Mouse (Mus musculus) intestine, embryonic 16.5 days (tissue): Measurements from ENCODE around the gene Cdc42se2. TPM values are rescaled to one million over a fixed set of nuclear protein-coding genes. Genes with fewer than 3 reads are reported as not detected.

Experiments used
- ATAC-seq: fragments of 200-750 bp; cut with Nextera tagmentation; 2 replicates; pipeline ENCODE4 v1.8.0; 2017; ENCODE audit warnings: moderate TSS enrichment, moderate library complexity
- H3K27ac ChIP-seq: fragments of 300-500 bp; sonication (generic); 2 replicates; pipeline ENCODE4 v1.5.1; 2014; ENCODE audit warnings: mild to moderate bottlenecking, low read length
- H3K27me3 ChIP-seq: fragments of 300-500 bp; sonication (generic); replicated peaks from 2 replicates; pipeline ENCODE4 v1.6.1; 2014; ENCODE audit warnings: low read length, control low read depth, mixed read lengths; ENCODE audit not compliant: control insufficient read depth, insufficient read depth
- H3K36me3 ChIP-seq: fragments of 300-500 bp; sonication (generic); 2 replicates; pipeline ENCODE4 v1.6.1; 2014; ENCODE audit warnings: low read length, control low read depth; ENCODE audit not compliant: control insufficient read depth, insufficient read depth
- H3K4me1 ChIP-seq: fragments of 300-500 bp; sonication (generic); 2 replicates; pipeline ENCODE4 v1.6.1; 2014; ENCODE audit warnings: low read length, control low read depth, mixed read lengths; ENCODE audit not compliant: control insufficient read depth, insufficient read depth
- H3K4me2 ChIP-seq: fragments of 300-500 bp; sonication (generic); 2 replicates; pipeline ENCODE4 v1.6.1; 2014; ENCODE audit warnings: low read depth, low read length, control low read depth
- H3K4me3 ChIP-seq: fragments of 300-500 bp; sonication (generic); 2 replicates; pipeline ENCODE4 v1.5.1; 2014; ENCODE audit warnings: mild to moderate bottlenecking, low read length
- H3K9ac ChIP-seq: fragments of 300-500 bp; sonication (generic); 2 replicates; pipeline ENCODE4 v1.6.1; 2014; ENCODE audit warnings: low read depth, low read length
- H3K9me3 ChIP-seq: fragments of 300-500 bp; sonication (generic); 2 replicates; pipeline ENCODE4 v1.6.1; 2016; ENCODE audit warnings: low read length, control low read depth; ENCODE audit not compliant: control insufficient read depth
- WGBS: fragments of 180-500 bp; shearing (Covaris S2); extraction: QIAGEN DNeasy Blood & Tissue Kit; methylation state at CpG from one replicate; pipeline ENCODE4 v1.1.7; 2014; 5-methylcytosine and 5-hydroxymethylcytosine counted together
- polyA plus RNA-seq: library from polyadenylated mRNA; unstranded; fragments of >200 nt; fragmentation: Nextera tagmentation; extraction: Ambion mirVana; gene quantifications from 2 replicates; pipeline ENCODE4 v1.2.1, GENCODE M21; 2015

Gene Cdc42se2
- polyA plus RNA-seq, 1 experiment from 2014 or later, result 70.0 TPM

GRCm38 (mm10) chr11:54802621-54803020 is 15.1 kb upstream of the Cdc42se2 start:
- 40% methylated on average over 6 of the region's 6 CpGs for WGBS
- peak; percentile 67 for ATAC-seq

GRCm38 (mm10) chr11:54801791-54802558 is 14.5 kb upstream of the Cdc42se2 start:
- Histone ChIP-seq H3K4me1 (peaks cover 8% of the 10 kb centered on the region; the same call in 1 of the 2 replicates), H3K36me3 (no peaks in the 10 kb centered on the region), H3K4me2 (no peak overlapping the region), H3K27me3 (no peaks in the 10 kb centered on the region), H3K4me3 (no peak overlapping the region), H3K9me3 (no peaks in the 10 kb centered on the region), H3K27ac (peak overlapping the region; percentile 66), H3K9ac (no peak overlapping the region)
- WGBS, result 55% methylated on average over 6 of the region's 6 CpGs
- peak; percentile 73 for ATAC-seq

More at GRCm38 (mm10) chr11:54802621-54803020, 15.1 kb upstream of the Cdc42se2 start:
- peak overlapping the region; percentile 33; the same call in 1 of the 2 replicates for H3K27ac ChIP-seq
- peak overlapping the region; percentile 3; the same call in 1 of the 2 replicates for H3K4me2 ChIP-seq
- H3K4me3 ChIP-seq, result no peak overlapping the region
- H3K36me3 ChIP-seq, result no peaks in the 10 kb centered on the region
- no peaks in the 10 kb centered on the region for H3K9me3 ChIP-seq
- H3K4me1 ChIP-seq, result peaks cover 8% of the 10 kb centered on the region; the same call in 1 of the 2 replicates
- no peak overlapping the region for H3K9ac ChIP-seq
- H3K27me3 ChIP-seq, result no peaks in the 10 kb centered on the region

- ATAC-seq, result no peak
- H3K4me2 ChIP-seq, result no peak overlapping the region
Measured at GRCm38 (mm10) chr11:54796551-54796950, 9.1 kb upstream of the Cdc42se2 start.

GRCm38 (mm10) chr11:54794678-54795077 is 7.2 kb upstream of the Cdc42se2 start:
- H3K27ac ChIP-seq, result no peak overlapping the region
- WGBS, result 87% methylated on average over 3 of the region's 3 CpGs
- H3K9me3 ChIP-seq, result no peaks in the 10 kb centered on the region
- H3K27me3 ChIP-seq, result no peaks in the 10 kb centered on the region
- H3K4me1 ChIP-seq, result no peaks in the 10 kb centered on the region
- no peaks in the 10 kb centered on the region for H3K36me3 ChIP-seq
- H3K9ac ChIP-seq, result no peak overlapping the region
- no peak overlapping the region for H3K4me2 ChIP-seq
- no peak for ATAC-seq
- H3K4me3 ChIP-seq, result no peak overlapping the region

More at GRCm38 (mm10) chr11:54796551-54796950, 9.1 kb upstream of the Cdc42se2 start:
- H3K9ac ChIP-seq, result no peak overlapping the region
- H3K27ac ChIP-seq, result no peak overlapping the region
- H3K36me3 ChIP-seq, result no peaks in the 10 kb centered on the region
- H3K4me3 ChIP-seq, result no peak overlapping the region
- H3K4me1 ChIP-seq, result 0 out of 2 replicates have a peak, but pooled peaks cover under 1% of the 10 kb centered on the region
- no peaks in the 10 kb centered on the region for H3K9me3 ChIP-seq
- 87% methylated on average over 11 of the region's 11 CpGs for WGBS
- no peaks in the 10 kb centered on the region for H3K27me3 ChIP-seq

GRCm38 (mm10) chr11:54793173-54793572 is 5.7 kb upstream of the Cdc42se2 start:
- H3K9me3 ChIP-seq, result no peaks in the 10 kb centered on the region
- 72% methylated on average over 1 of the region's 1 CpGs for WGBS
- H3K27ac ChIP-seq, result no peak overlapping the region
- no peaks in the 10 kb centered on the region for H3K36me3 ChIP-seq
- no peak overlapping the region for H3K9ac ChIP-seq
- H3K4me2 ChIP-seq, result no peak overlapping the region
- ATAC-seq, result no peak
- H3K27me3 ChIP-seq, result no peaks in the 10 kb centered on the region
- no peak overlapping the region for H3K4me3 ChIP-seq
- no peaks in the 10 kb centered on the region for H3K4me1 ChIP-seq

GRCm38 (mm10) chr11:54791458-54791857 is 4.0 kb upstream of the Cdc42se2 start:
- Histone ChIP-seq H3K4me1 (peaks cover under 1% of the 10 kb centered on the region; the same call in 1 of the 2 replicates), H3K27ac (no peak overlapping the region), H3K36me3 (no peaks in the 10 kb centered on the region), H3K4me2 (no peak overlapping the region), H3K9ac (no peak overlapping the region), H3K4me3 (no peak overlapping the region), H3K27me3 (no peaks in the 10 kb centered on the region), H3K9me3 (no peaks in the 10 kb centered on the region)
- no peak for ATAC-seq
- 93% methylated on average over 4 of the region's 4 CpGs for WGBS

GRCm38 (mm10) chr11:54786858-54787487 is 502 bp downstream of the Cdc42se2 start:
- Histone ChIP-seq H3K36me3 (no peaks in the 10 kb centered on the region), H3K4me1 (peaks cover 14% of the 10 kb centered on the region), H3K9me3 (no peaks in the 10 kb centered on the region), H3K4me2 (peak overlapping the region; percentile 63), H3K9ac (peak overlapping the region; percentile 94), H3K27ac (peak overlapping the region; percentile 97), H3K4me3 (peak overlapping the region; percentile 97), H3K27me3 (no peaks in the 10 kb centered on the region)
- under 1% methylated on average over 54 of the region's 54 CpGs for WGBS
- peak; percentile 83 for ATAC-seq

GRCm38 (mm10) chr11:54785566-54785965 is 1.9 kb downstream of the Cdc42se2 start:
- H3K36me3 ChIP-seq, result no peaks in the 10 kb centered on the region
- 90% methylated on average over 3 of the region's 3 CpGs for WGBS
- ATAC-seq, result no peak
- H3K4me1 ChIP-seq, result peaks cover 14% of the 10 kb centered on the region
- no peaks in the 10 kb centered on the region for H3K9me3 ChIP-seq
- H3K27ac ChIP-seq, result no peak overlapping the region
- H3K4me3 ChIP-seq, result no peak overlapping the region
- no peak overlapping the region for H3K9ac ChIP-seq
- no peak overlapping the region for H3K4me2 ChIP-seq
- H3K27me3 ChIP-seq, result no peaks in the 10 kb centered on the region

- Histone ChIP-seq H3K9me3 (no peaks in the 10 kb centered on the region), H3K4me2 (no peak overlapping the region), H3K27me3 (no peaks in the 10 kb centered on the region), H3K4me1 (peaks cover 14% of the 10 kb centered on the region), H3K4me3 (no peak overlapping the region), H3K36me3 (no peaks in the 10 kb centered on the region), H3K9ac (no peak overlapping the region), H3K27ac (no peak overlapping the region)
- 87% methylated on average over 3 of the region's 3 CpGs for WGBS
- no peak for ATAC-seq
Measured at GRCm38 (mm10) chr11:54784436-54784835, 3.0 kb downstream of the Cdc42se2 start.
